Mouse (Mus musculus) heart, postnatal 0 days (tissue): Measurements from ENCODE around the gene Slc7a5. TPM values are rescaled to one million over a fixed set of nuclear protein-coding genes. Genes with fewer than 3 reads are reported as not detected.

ENCODE experiments used
- ATAC-seq: fragments of 200-750 bp; cut with Nextera tagmentation; 2 replicates; pipeline ENCODE4 v1.8.0; 2017; ENCODE audit warnings: low read depth, moderate number of reproducible peaks, moderate library complexity; ENCODE audit not compliant: insufficient read depth
- DNase-seq: peaks from one replicate; pipeline ENCODE4 v3.0.0-alpha.2; 2016; ENCODE audit warnings: low spot score
- H3K27ac ChIP-seq: fragments of 300-500 bp; sonication (generic); 2 replicates; pipeline ENCODE4 v1.5.1; 2014; ENCODE audit warnings: low read depth, mild to moderate bottlenecking
- H3K27me3 ChIP-seq: fragments of 300-500 bp; sonication (generic); 2 replicates; pipeline ENCODE4 v1.6.1; 2014; ENCODE audit warnings: low read length, mixed read lengths; ENCODE audit not compliant: control insufficient read depth, insufficient read depth
- H3K36me3 ChIP-seq: fragments of 300-500 bp; sonication (generic); replicated peaks from 2 replicates; pipeline ENCODE4 v1.6.1; 2014; ENCODE audit warnings: low read length, mixed read lengths; ENCODE audit not compliant: control insufficient read depth, insufficient read depth
- H3K4me1 ChIP-seq: fragments of 300-500 bp; sonication (generic); 2 replicates; pipeline ENCODE4 v1.6.1; 2014; ENCODE audit warnings: antibody characterized with exemption; ENCODE audit not compliant: control insufficient read depth, insufficient read depth
- H3K4me2 ChIP-seq: fragments of 300-500 bp; sonication (generic); 2 replicates; pipeline ENCODE4 v1.6.1; 2014; ENCODE audit warnings: low read depth, mild to moderate bottlenecking, low read length, moderate library complexity
- H3K4me3 ChIP-seq: fragments of 300-500 bp; sonication (generic); 2 replicates; pipeline ENCODE4 v1.5.1; 2014; ENCODE audit warnings: low read depth, low read length
- H3K9ac ChIP-seq: fragments of 300-500 bp; sonication (generic); replicated peaks from 2 replicates; pipeline ENCODE4 v1.6.1; 2014; ENCODE audit warnings: low read depth, low read length, mixed read lengths
- H3K9me3 ChIP-seq: fragments of 300-500 bp; sonication (generic); replicated peaks from 2 replicates; pipeline ENCODE4 v1.6.1; 2016; ENCODE audit warnings: low read length; ENCODE audit not compliant: control insufficient read depth
- CTCF ChIP-seq: IDR thresholded peaks from 2 replicates; pipeline ENCODE4 v1.5.1; 2016; ENCODE audit warnings: antibody characterized with exemption, control low read depth, low read depth
- EP300 ChIP-seq: IDR thresholded peaks from 2 replicates; pipeline ENCODE4 v1.6.1; 2016; ENCODE audit warnings: antibody characterized with exemption, low read depth
- WGBS: fragments of 180-500 bp; shearing (Covaris S2); extraction: QIAGEN DNeasy Blood & Tissue Kit; methylation state at CpG from one replicate; pipeline ENCODE4 v1.1.7; 2014; 5-methylcytosine and 5-hydroxymethylcytosine counted together
- polyA plus RNA-seq: library from polyadenylated mRNA; unstranded; fragments of >200 nt; fragmentation: Nextera tagmentation; extraction: Ambion mirVana; gene quantifications from 2 replicates; pipeline ENCODE4 v1.2.1, GENCODE M21; 2015
- total RNA-seq: library from RNA; depleted of rRNA; stranded (reverse); fragments of >200 nt; gene quantifications from 2 replicates; pipeline ENCODE4 v1.2.3, GENCODE M21; 2014; ENCODE audit warnings: low replicate concordance

The Slc7a5 gene
- total and polyA plus RNA-seq, 2 experiments from 2014 or later = 7.1 to 24.7 TPM

GRCm38 (mm10) chr8:121911400-121911799 is 3.9 kb upstream of the Slc7a5 start:
- no peak for DNase-seq
- H3K27ac ChIP-seq = no peak overlapping the region
- no peak overlapping the region for H3K9ac ChIP-seq
- no peak for ATAC-seq
- H3K4me2 ChIP-seq = no peak overlapping the region
- H3K4me1 ChIP-seq = peaks cover 12% of the 10 kb centered on the region
- no peaks in the 10 kb centered on the region for H3K9me3 ChIP-seq
- no peaks in the 10 kb centered on the region for H3K36me3 ChIP-seq
- TF ChIP-seq CTCF (no peak), EP300 (no peak)
- 78% methylated on average over 6 of the region's 6 CpGs for WGBS
- no peaks in the 10 kb centered on the region for H3K27me3 ChIP-seq
- no peak overlapping the region for H3K4me3 ChIP-seq

- no peak for ATAC-seq
- Histone ChIP-seq H3K4me2 (no peak overlapping the region), H3K9me3 (no peaks in the 10 kb centered on the region), H3K27ac (no peak overlapping the region), H3K4me1 (peaks cover 25% of the 10 kb centered on the region), H3K4me3 (no peak overlapping the region), H3K9ac (no peak overlapping the region), H3K36me3 (no peaks in the 10 kb centered on the region), H3K27me3 (no peaks in the 10 kb centered on the region)
- no peak for TF ChIP-seq EP300
- TF ChIP-seq CTCF = peak; percentile 74
- WGBS = 2% methylated on average over 6 of the region's 6 CpGs
- DNase-seq = peak; percentile 69
Measured at GRCm38 (mm10) chr8:121909663-121910062, 2.2 kb upstream of the Slc7a5 start.

GRCm38 (mm10) chr8:121909148-121909541 is 1.7 kb upstream of the Slc7a5 start:
- H3K27me3 ChIP-seq = no peaks in the 10 kb centered on the region
- no peaks in the 10 kb centered on the region for H3K9me3 ChIP-seq
- no peak overlapping the region for H3K4me3 ChIP-seq
- ATAC-seq (no peak), DNase-seq (no peak)
- TF ChIP-seq CTCF = no peak
- no peak for TF ChIP-seq EP300
- no peak overlapping the region for H3K27ac ChIP-seq
- H3K4me2 ChIP-seq = no peak overlapping the region
- WGBS = 60% methylated on average over 8 of the region's 8 CpGs
- peaks cover 25% of the 10 kb centered on the region for H3K4me1 ChIP-seq
- H3K9ac ChIP-seq = no peak overlapping the region
- no peaks in the 10 kb centered on the region for H3K36me3 ChIP-seq

- H3K9me3 ChIP-seq = no peaks in the 10 kb centered on the region
- H3K27ac ChIP-seq = no peak overlapping the region
- no peak for ATAC-seq
- H3K4me1 ChIP-seq = peaks cover 25% of the 10 kb centered on the region
- no peak overlapping the region for H3K9ac ChIP-seq
- DNase-seq = no peak
- H3K4me2 ChIP-seq = peak overlapping the region; percentile 99
- no peak overlapping the region for H3K4me3 ChIP-seq
- no peaks in the 10 kb centered on the region for H3K36me3 ChIP-seq
- TF ChIP-seq CTCF (no peak), EP300 (no peak)
- WGBS = 44% methylated on average over 8 of the region's 8 CpGs
- no peaks in the 10 kb centered on the region for H3K27me3 ChIP-seq
Measured at GRCm38 (mm10) chr8:121908378-121909147, 1.1 kb upstream of the Slc7a5 start.

GRCm38 (mm10) chr8:121906542-121907512 is 667 bp downstream of the Slc7a5 start:
- WGBS = under 1% methylated on average over 69 of the region's 72 CpGs
- H3K27ac ChIP-seq = no peak overlapping the region
- H3K27me3 ChIP-seq = no peaks in the 10 kb centered on the region
- no peak for TF ChIP-seq EP300
- no peak for TF ChIP-seq CTCF
- H3K9me3 ChIP-seq = no peaks in the 10 kb centered on the region
- peak; percentile 59 for DNase-seq
- peak overlapping the region; percentile 72 for H3K4me3 ChIP-seq
- H3K4me1 ChIP-seq = peaks cover 33% of the 10 kb centered on the region
- peak overlapping the region; percentile 99 for H3K4me2 ChIP-seq
- no peaks in the 10 kb centered on the region for H3K36me3 ChIP-seq
- H3K9ac ChIP-seq = peak overlapping the region; percentile 64
- ATAC-seq = peak; percentile 13
